Mouse (Mus musculus) spleen, embryonic (tissue): ENCODE results near the gene Maco1.
"Not testable (repeated sequence)": the region's sequence is repeated elsewhere in the genome, so short reads cannot be mapped to it uniquely, and the experiment has no call there.

Experiments
- CTCF ChIA-PET: fragments of 350-600 bp; sonication (Branson Sonifier 250); formaldehyde crosslinking; loops from one replicate; lab custom pipeline; 2022; lab: Charles Lee

The Maco1 gene

DNA sequence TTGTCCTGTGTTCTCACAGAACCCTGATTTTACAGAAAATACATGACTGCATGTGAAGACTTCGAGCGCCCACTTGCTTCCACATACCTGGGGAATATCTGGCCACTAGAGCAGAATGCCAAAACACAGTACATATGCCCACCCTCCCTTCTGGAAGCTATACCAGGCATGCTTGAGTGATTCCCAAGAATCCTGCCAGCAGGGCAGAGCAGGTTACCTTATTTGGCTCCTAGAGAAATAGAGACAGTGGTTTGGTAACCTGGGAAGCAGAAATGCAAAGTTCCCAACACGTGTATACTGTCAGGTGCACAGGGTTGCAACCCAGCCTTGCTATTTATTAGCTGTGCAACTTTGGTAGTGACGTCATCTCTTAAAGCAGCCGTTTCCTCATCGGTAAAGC is 8.7 kb upstream of the Maco1 start:
- CTCF ChIA-PET = no interaction called here

DNA sequence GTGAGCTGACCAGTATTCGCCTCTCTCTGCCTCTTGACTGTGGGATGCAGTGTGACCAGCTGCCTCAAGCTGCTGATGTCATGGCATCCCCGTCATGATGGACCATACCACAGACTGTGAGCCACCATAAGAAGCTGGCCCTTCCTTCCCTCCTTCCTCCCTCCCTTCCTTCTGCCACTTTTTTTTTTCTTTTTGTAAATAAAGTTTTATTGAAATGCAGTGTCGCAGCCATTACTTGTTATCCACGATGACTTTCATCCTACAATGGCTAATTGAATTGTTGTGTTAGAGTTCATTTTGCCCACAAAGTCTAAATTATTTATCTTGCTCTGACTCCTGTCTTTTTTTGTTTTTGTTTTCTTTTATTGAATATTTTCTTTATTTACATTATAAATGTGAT is 5.3 kb upstream of the Maco1 start:
- CTCF ChIA-PET = no interaction called here

DNA sequence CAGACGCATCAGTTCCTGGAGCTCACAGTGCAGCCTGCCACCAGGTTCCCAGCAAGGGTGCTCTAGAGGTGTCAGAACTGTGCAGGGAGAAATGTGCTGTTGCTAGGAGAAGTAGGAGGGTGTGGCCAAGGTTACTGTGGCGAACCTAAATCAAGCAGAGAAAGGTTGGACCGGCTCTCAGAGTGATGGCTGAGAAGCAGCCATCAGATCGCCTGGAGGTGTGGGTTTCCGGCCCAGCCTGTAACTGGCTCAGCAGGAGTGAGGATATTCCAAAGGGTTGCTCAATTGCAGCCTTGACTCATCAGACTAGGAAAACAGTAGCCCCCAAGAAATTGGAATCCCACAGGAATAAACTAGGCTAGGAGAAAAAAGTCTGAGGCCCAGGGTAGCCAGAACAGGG is 3.4 kb upstream of the Maco1 start:
- CTCF ChIA-PET = no interaction called here

DNA sequence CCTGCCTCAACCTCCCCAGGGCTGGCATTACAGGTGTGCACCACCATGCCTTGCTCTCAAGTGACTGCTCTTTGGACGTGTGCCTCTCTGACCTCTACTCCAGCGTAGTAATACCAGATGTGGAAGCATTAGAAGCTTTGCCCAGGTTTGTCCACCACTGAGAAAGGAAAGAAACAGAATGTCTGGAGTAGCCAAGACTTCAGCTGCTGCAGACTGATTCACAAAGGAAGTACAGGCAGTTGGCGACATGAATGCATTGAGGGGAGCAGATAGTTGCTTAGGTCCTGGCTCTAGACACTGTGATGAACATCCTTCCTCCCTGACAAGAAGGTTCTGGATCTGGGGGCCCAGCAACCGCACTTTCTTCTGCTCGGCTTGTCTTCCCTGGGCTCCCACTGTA is 2.9 kb upstream of the Maco1 start:
- CTCF ChIA-PET = no interaction called here

- CTCF ChIA-PET = interaction anchor here (0.7 kb wide), 1 partner anchor 62 kb away, joined by 3 read pairs; no protein-coding TSS in a partner anchor
These were observed 2.2 kb upstream of the Maco1 start for GRCm38 (mm10) chr4:134855371-134855770.

DNA sequence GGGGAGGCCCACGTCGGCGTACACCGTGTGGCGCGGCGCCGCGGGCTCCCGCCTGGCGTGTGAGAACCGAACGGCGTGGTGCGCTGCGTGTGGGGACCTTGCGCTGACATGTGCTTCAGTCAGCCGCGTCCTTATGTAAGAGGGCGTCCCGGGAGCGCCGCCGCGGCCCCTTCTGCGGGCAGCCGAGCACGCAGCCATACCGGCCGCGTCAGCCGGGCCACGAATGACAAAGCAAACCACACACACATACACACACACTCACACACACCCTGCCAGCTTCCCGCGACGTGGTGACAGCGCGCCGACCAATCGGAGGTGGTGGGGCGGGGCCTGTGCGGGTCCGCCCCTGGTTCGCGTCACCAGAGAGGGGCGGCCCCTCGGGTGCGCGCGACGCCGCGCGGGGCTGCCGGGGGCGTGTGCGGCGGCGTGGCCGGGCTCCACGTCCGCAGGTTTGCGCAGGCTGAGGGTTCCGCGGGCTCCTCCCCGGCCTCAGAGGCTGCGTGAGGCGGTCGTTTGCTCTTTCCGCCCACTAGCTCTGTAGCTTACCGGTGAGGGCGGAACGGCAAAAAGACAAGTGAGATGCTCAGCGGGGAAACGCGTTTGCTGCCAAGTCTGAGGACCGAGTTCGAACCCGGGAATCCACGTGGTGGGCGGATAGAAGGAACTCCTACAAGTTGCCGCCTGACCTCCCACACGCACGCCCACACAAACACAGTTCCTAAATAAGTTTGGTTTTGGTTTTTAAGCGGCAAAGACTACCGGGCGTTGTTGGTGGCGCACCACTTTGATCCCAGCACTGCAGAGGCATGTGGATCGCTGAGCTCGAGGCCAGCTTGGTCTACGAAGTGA is 716 bp upstream of the Maco1 start:
- CTCF ChIA-PET = interaction anchor here (0.8 kb wide), 1 partner anchor 68 kb away, joined by 3 read pairs; no protein-coding TSS in a partner anchor

DNA sequence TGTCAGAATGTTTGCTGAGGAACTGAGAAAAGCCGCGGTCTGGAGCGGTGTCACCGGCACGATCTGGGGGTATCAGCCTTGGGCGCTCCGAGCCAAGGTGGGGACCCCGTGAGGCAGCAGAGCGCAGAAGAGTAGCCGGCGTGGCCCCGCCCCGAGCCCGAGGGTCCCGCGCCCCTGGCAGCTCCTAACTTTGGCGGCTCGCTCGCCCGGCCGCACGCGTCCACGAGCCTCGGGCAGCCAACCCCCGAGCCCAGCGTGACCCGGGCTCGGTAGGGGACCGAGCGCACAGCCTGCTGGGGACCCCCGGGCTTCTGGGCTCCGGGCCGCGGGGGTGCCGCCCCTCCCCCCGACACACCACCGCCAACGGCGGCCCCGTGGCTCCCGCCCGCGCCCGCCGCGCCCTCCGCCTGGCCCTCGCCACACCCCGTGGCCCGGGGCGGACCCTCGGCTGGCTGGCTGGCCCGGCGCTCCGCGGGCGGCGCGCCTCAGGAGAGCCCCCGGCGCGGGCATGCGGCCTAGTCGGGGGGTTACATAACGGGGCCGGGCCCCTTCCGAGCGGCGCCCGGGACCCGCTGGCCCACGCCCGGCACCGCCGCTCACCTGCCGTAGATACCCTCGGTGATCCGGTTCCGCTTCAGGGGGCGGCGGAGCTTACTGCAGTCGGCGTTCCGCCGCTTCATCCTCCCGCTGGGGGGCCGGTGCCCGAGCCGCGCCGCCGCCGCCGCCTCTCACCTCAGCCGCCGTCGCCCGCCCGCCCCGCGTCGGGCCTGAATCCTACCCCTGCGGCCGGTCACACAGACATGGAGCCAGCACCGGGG is 498 bp downstream of the Maco1 start:
- CTCF ChIA-PET = interaction anchor here (0.6 kb wide), 1 partner anchor 13 kb away, joined by 4 read pairs; no protein-coding TSS in a partner anchor

DNA sequence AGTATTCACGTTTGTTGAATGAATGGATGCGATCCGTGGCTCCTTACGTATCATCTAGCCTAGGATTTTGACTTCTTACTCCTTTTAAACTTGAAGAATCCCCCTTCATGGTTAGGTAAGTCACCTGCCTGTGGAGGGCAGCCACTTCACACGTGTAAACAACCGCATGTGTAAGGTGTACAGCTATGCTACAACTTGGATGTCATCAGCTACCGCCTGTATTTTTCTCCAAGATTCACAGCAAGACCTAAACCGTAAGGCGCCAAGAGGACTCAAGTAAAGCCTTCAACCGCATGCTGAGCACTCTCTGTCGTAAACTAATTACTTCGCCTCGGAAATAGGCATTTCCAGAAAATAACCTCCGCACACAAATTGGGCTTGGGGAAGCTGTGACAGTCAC is 1.3 kb downstream of the Maco1 start:
- CTCF ChIA-PET = no interaction called here

- CTCF ChIA-PET = no interaction called here
These were observed 1.9 kb downstream of the Maco1 start for GRCm38 (mm10) chr4:134851236-134851635.

GRCm38 (mm10) chr4:134850551-134850950 is 2.6 kb downstream of the Maco1 start:
- CTCF ChIA-PET = interaction anchor here (0.7 kb wide), 1 partner anchor 1616 kb away, joined by 3 read pairs; no protein-coding TSS in a partner anchor

- CTCF ChIA-PET = interaction anchor here (1.1 kb wide), 1 partner anchor 12 kb away, joined by 3 read pairs; no protein-coding TSS in a partner anchor
These were observed 5.6 kb downstream of the Maco1 start for GRCm38 (mm10) chr4:134847587-134847986.

DNA sequence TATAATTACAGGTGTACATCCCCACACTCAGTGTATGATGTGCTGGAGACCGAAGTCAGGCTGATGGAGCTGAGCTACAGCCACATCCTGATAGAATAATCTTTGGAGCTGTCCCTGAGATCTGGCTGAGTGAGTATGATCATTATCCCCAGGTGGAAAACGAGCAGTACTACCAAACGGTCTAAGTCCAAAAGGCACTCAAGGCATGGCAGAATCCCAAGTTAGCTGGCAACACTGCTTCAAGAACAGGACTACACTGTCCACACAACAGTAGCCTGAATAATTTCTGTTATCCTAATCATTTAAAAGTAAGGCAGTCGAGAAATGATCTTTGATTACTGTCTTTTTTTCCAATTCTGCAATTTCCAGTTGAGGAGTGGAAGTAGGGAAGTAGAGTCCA is 9.6 kb downstream of the Maco1 start:
- CTCF ChIA-PET = no interaction called here

DNA sequence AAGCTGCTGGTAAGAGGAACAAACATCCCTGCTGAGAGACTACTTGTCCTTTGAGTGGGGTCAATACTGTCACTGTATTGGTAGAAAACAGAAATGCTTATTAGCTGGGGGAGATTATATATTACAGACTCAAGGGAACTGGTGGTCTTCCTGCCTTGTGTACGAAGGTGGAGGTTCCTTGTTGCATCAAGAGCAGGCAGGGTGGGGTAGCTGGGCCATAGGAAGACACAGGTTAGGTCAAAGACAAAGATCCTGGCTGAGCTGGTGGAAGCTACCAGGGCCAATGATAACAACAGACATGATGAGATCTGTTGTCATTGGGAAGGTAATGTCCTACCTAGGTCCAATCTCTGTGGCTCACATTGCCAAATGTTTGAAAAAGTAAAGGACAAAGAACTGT is 12.9 kb downstream of the Maco1 start:
- CTCF ChIA-PET = interaction anchor here (0.6 kb wide), 1 partner anchor 385 kb away, joined by 3 read pairs; no protein-coding TSS in a partner anchor

DNA sequence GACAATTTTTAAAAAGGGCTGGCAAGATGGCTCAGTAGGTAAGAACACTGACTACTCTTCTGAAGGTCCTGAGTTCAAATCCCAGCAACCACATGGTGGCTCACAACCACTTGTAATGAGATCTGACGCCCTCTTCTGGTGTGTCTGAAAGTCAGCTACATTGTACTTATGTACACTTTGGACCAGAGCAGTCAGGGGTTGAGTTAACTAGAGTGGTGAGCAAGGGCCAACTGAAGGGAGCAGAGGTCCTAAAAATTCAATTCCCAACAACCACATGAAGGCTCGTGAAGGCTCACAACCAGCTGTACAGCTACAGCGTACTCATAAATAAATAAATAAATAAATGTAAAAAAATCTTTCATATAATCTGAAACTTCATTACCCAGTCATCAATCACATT is 14.4 kb downstream of the Maco1 start:
- CTCF ChIA-PET = interaction anchor here (0.7 kb wide), 1 partner anchor 845 kb away, joined by 6 read pairs; no protein-coding TSS in a partner anchor

DNA sequence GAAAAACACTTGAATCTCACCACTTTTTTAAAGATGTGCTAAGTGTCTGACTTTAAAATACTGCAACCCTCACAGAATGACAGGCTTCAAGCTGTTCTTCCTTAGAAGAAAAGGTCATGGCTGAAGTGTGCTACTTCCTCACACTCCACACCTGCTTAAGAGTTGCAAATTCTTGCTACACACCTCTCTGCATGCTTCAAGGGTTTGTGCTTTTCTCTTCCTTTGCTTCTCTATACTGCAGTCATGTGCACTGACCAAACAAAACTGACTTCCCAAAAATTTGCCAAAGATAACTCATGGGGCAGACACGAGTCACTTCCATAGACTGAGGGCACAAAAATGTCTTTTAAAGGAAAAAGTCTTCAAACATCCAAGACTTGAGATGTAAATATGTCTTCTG is 14.9 kb downstream of the Maco1 start:
- CTCF ChIA-PET = no interaction called here

- CTCF ChIA-PET = interaction anchor here (1.0 kb wide), 1 partner anchor 13 kb away, joined by 3 read pairs; no protein-coding TSS in a partner anchor
These were observed 17.7 kb downstream of the Maco1 start for GRCm38 (mm10) chr4:134835486-134835885.

GRCm38 (mm10) chr4:134831934-134832333 is 21.2 kb downstream of the Maco1 start:
- CTCF ChIA-PET = interaction anchor here (0.6 kb wide), 1 partner anchor 108 kb away, joined by 7 read pairs; no protein-coding TSS in a partner anchor

DNA sequence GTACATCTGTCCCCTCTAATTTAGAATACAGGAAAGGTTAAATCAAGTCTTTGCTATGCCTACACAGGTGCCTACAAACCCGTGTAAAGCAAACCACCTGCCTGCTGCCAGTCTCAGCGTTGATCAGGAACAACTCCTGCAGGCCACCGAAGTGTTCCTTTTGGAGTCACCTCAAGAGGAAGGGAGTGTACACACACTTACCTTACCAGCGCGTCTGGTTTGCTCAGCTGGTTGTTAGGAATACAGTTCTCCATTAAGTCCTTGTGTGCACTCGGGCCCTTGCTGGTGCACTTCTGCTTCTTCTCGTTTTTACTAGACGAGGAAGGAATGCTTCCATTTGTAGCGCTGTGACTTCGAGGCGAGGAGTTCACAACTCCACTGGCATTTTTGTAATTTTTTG is 25.3 kb downstream of the Maco1 start:
- CTCF ChIA-PET = no interaction called here

DNA sequence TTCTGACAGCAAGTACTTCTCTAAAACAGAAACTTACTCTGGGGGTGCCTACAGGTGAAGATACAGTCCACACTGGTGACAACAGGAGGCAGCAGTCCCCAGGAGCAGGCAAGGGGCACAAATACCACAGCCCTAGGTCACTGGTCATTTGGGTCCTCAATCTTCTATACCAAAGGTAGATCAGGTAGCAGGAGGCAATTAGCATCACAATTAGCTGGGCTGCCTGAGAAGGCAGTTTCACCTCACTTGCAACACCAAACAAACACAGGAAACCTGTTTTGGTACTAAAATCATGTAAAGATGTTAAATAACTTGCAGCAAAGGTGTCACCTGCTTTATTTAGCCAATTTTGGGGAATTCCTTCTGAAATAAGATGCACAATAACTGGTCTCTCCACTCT is 26.8 kb downstream of the Maco1 start:
- CTCF ChIA-PET = no interaction called here

GRCm38 (mm10) chr4:134825864-134826263 is 27.3 kb downstream of the Maco1 start:
- CTCF ChIA-PET = not testable (repeated sequence)

GRCm38 (mm10) chr4:134823560-134823959 is 29.6 kb downstream of the Maco1 start:
- CTCF ChIA-PET = no interaction called here

GRCm38 (mm10) chr4:134821061-134821460 is 32.1 kb downstream of the Maco1 start:
- CTCF ChIA-PET = interaction anchor here (0.6 kb wide), 1 partner anchor 1196 kb away, joined by 4 read pairs; no protein-coding TSS in a partner anchor
